ENCODE assay signal across 27 mouse cellular contexts in genomic region chr17:12090261-12090927, GRCm38 (mm10). TPM values are rescaled to one million over a fixed set of nuclear protein-coding genes. Genes with fewer than 3 reads are reported as not detected.
DNase-seq lines count a peak whose midpoint lies in the region; ATAC-seq and TF ChIP-seq lines count a peak whose summit lies in the region.
"Had no signal": no experiment of that assay in that cellular context is flagged by ENCODE, and none has a peak within 500 bp of the region (broad histone marks: within the 10 kb centered on the region; RNA-seq: fewer than 3 reads in every experiment).

No protein-coding gene starts in this region.

- H3K4me1 ChIP-seq in hindbrain, embryonic 15.5 days (replicated peaks) = no peaks in the 10 kb centered on the region
- H3K4me1 ChIP-seq in hindbrain, embryonic 10.5 days (replicated peaks) = peaks cover 4% of the 10 kb centered on the region; the same call in 1 of the 2 replicates
- H3K4me1 ChIP-seq: embryonic facial prominence, embryonic 12.5 days; embryonic facial prominence, embryonic 15.5 days; heart, embryonic 13.5 days had no signal

- DNase-seq in cerebellum, postnatal 14 days = peak; percentile 52 to 58
- DNase-seq in cerebellum, adult 18-20 months = no peak
- DNase-seq in hindbrain, embryonic 10.5 days (ENCODE audit: low spot score) = no peak
- peak; percentile 81 for DNase-seq in left cerebral cortex, postnatal 4 days
- DNase-seq in left cerebral cortex, postnatal 14 days (ENCODE audit: low spot score in 2 of 2) = no peak
- DNase-seq in brain, embryonic 14.5 days (ENCODE audit: low read depth) = peak; percentile 20
- DNase-seq: adrenal gland, postnatal 10 days; adrenal gland, postnatal 36 days; B cell, adult 2 months; cerebellum, adult 11-12 months; cerebellum, adult 9-11 months; forebrain, postnatal 0 days; gastrocnemius, adult 2 months; gastrocnemius, postnatal 14 days; heart, postnatal 14 days; heart, postnatal 4 days; kidney, adult 18-20 months had no signal

- H3K27me3 ChIP-seq in hindbrain, embryonic 15.5 days = no peaks in the 10 kb centered on the region
- H3K27me3 ChIP-seq in hindbrain, embryonic 10.5 days (ENCODE audit: insufficient read depth, poor library complexity, severe bottlenecking) = no peaks in the 10 kb centered on the region
- H3K27me3 ChIP-seq: embryonic facial prominence, embryonic 12.5 days; embryonic facial prominence, embryonic 15.5 days; hindbrain, embryonic 13.5 days; Patski had no signal

- 54% methylated on average over 5 of the region's 5 CpGs for WGBS in hindbrain, embryonic 15.5 days
- WGBS in hindbrain, embryonic 10.5 days = 70% methylated on average over 5 of the region's 5 CpGs

- intact Hi-C loops in left cerebral cortex, postnatal 4 days (cut with DNase I) = no loop called here
- intact Hi-C loops in left cerebral cortex, postnatal 14 days (cut with DNase I) = no loop called here

- ATAC-seq in hindbrain, embryonic 15.5 days (ENCODE audit: low FRiP score, low read depth) = 0 out of 2 replicates have a peak, but pooled peaks have one; percentile 45
- ATAC-seq: forebrain, embryonic 14.5 days; forebrain, postnatal 0 days; inflammation-experienced regulatory T-cells, adult 6 months; intestine, embryonic 16.5 days; Patski had no signal

- H3K27ac ChIP-seq in hindbrain, embryonic 15.5 days (replicated peaks) = no peak overlapping the region
- H3K27ac ChIP-seq in hindbrain, embryonic 10.5 days = no peak overlapping the region
- H3K27ac ChIP-seq: embryonic facial prominence, embryonic 12.5 days; embryonic facial prominence, embryonic 15.5 days; gastrocnemius, adult 2 months; heart, embryonic 13.5 days; hindbrain, embryonic 13.5 days had no signal

- no peak for TF ChIP-seq POLR2A in brain, embryonic 14.5 days (IDR thresholded peaks at IDR 0.05; ENCODE audit: borderline replicate concordance, extremely low read depth, insufficient read depth, insufficient read length, poor library complexity, severe bottlenecking)

- no peak overlapping the region for H3K9ac ChIP-seq in hindbrain, embryonic 15.5 days
- H3K9ac ChIP-seq: embryonic facial prominence, embryonic 12.5 days; embryonic facial prominence, embryonic 15.5 days; forebrain, postnatal 0 days; heart, embryonic 13.5 days; hindbrain, embryonic 13.5 days had no signal

- no peaks in the 10 kb centered on the region for H3K36me3 ChIP-seq in hindbrain, embryonic 15.5 days
- no peaks in the 10 kb centered on the region for H3K36me3 ChIP-seq in hindbrain, embryonic 10.5 days
- H3K36me3 ChIP-seq: embryonic facial prominence, embryonic 12.5 days; embryonic facial prominence, embryonic 15.5 days; G1E; heart, embryonic 13.5 days; hindbrain, embryonic 13.5 days had no signal

- no peak overlapping the region for H3K4me2 ChIP-seq in hindbrain, embryonic 15.5 days
- H3K4me2 ChIP-seq: embryonic facial prominence, embryonic 12.5 days; embryonic facial prominence, embryonic 15.5 days; heart, embryonic 13.5 days; hindbrain, embryonic 13.5 days had no signal

- no peak overlapping the region for H3K4me3 ChIP-seq in hindbrain, embryonic 15.5 days
- no peak overlapping the region for H3K4me3 ChIP-seq in hindbrain, embryonic 10.5 days
- H3K4me3 ChIP-seq: embryonic facial prominence, embryonic 12.5 days; embryonic facial prominence, embryonic 15.5 days; gastrocnemius, adult 2 months; heart, embryonic 13.5 days; hindbrain, embryonic 13.5 days had no signal

- H3K9me3 ChIP-seq in hindbrain, embryonic 15.5 days = no peaks in the 10 kb centered on the region
- no peaks in the 10 kb centered on the region for H3K9me3 ChIP-seq in hindbrain, embryonic 10.5 days
- H3K9me3 ChIP-seq: embryonic facial prominence, embryonic 12.5 days; embryonic facial prominence, embryonic 15.5 days; heart, embryonic 13.5 days; hindbrain, embryonic 13.5 days had no signal

- TF ChIP-seq CTCF in brain, embryonic 14.5 days (IDR thresholded peaks at IDR 0.05; ENCODE audit: borderline replicate concordance, extremely low read depth, insufficient read depth, insufficient read length) = no peak

RNA-seq across cellular contexts. Expression of gene Agpat4, which starts 28.1 kb away (rescaled TPM):
- 62.0 and 63.4 TPM in 2 replicates for polyA plus RNA-seq in hindbrain, embryonic 15.5 days (2015; fragmentation: Nextera tagmentation; extraction: Ambion mirVana)
- 44.4 and 47.0 TPM in 2 replicates for polyA plus RNA-seq in hindbrain, embryonic 10.5 days (2016; fragmentation: Nextera tagmentation; extraction: Ambion mirVana)
- 10 to 100 TPM; 52.7 to 58.4 TPM for total RNA-seq in left cerebral cortex, postnatal 4 days (2021)
- 10 to 100 TPM; 68.3 to 73.6 TPM for total RNA-seq in left cerebral cortex, postnatal 14 days (2021)
- 27.6 and 35.2 TPM in 2 replicates for polyA plus RNA-seq in brain, embryonic 14.5 days (2012; rRNA removed)

Comparison
In these comparisons a context has a peak if more than half of its experiments do, and no peak if none do; other contexts are left out.
1. DNase-seq: peak in cerebellum, postnatal 14 days (2 of 2), left cerebral cortex, postnatal 4 days (single experiment) and brain, embryonic 14.5 days (single experiment); none in cerebellum, adult 18-20 months (0 of 2), hindbrain, embryonic 10.5 days (single experiment) and left cerebral cortex, postnatal 14 days (0 of 2).